Mouse (Mus musculus) left cerebral cortex, adult 2 months (tissue): ENCODE results near the gene Perm1. TPM values are rescaled to one million over a fixed set of nuclear protein-coding genes. Genes with fewer than 3 reads are reported as not detected.

Experiments used
- DNase-seq, 2 experiments: peaks; one replicate each; pipeline ENCODE4 v3.0.0; 2021 to 2022; ENCODE audit warnings: low spot score in 2 of 2, mixed read lengths in 1 of 2; ENCODE audit errors: extremely low spot score in 1 of 2
- H3K27ac ChIP-seq: fragments of 200-600 bp; 2 replicates; pipeline ENCODE4 v1.8.1; 2022
- H3K4me3 ChIP-seq: fragments of 200-600 bp; 2 replicates; pipeline ENCODE4 v1.8.1; 2022
- CTCF ChIP-seq: fragments of 200-600 bp; IDR thresholded peaks from 2 replicates; pipeline ENCODE4 v1.8.1; 2022; ENCODE audit warnings: antibody characterized with exemption, mild to moderate bottlenecking, moderate library complexity
- intact Hi-C: fragments of 180-260 bp; cut with DNase I; formaldehyde crosslinking; loops from one replicate; pipeline ENCODE4 v1.15.1; 2025
- microRNA-seq, 2 experiments: library from miRNA; unstranded; fragments of <30 nt; microRNA quantifications; one replicate each; pipeline ENCODE4 v1.2.0; 2021
- total RNA-seq, 2 experiments: library from RNA; stranded (reverse); gene quantifications; 2 replicates each; pipeline ENCODE4 v1.2.3; 2021

Perm1 gene
- total RNA-seq, 2 experiments from 2014 or later = 0.25 to 0.30 TPM

- intact Hi-C loops = no loop called here
- no peak for TF ChIP-seq CTCF
- H3K27ac ChIP-seq = no peak overlapping the region
- no peak overlapping the region for H3K4me3 ChIP-seq
- DNase-seq = no peak
These were observed 38.9 kb downstream of the Perm1 start for GRCm38 (mm10) chr4:156254361-156255077.

DNA sequence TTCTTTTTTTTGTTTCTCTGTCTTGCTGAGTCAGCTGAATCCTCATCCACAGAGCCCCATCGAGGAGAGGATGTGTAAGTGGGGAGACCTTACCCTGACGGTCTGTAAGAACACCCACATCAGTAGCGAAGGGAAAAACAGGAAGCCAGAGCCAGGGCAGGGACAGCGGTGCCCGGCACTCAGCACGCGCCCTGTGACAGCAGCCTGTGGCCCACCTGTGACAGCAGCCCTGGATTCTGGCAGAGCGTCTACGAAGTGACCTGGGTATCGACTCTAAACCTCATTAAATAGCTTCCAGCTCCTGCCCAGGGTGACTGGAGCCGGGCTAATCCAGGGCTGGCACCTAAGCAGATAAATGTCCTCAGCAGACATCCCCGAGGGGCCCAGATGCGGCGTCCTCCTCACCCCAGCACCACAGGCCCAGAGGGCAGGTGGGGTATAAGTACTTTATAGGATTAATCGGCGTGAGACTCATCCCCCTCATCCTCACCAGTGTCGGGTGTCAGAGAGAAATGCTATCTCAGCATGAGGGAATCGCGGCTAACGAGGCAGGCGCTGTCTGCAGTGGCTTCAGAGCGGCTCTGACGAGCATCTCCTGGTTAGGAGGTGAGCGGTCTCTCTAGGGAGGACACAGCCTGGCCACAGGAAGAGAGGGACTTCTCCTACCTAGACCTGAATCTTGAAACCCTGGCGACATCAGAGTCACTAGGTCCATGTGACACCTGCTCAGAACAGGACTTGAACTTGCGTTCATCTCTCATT lies 39.6 kb downstream of the Perm1 start, which contains the start of gene Samd11:
Gene Samd11, minus strand, starts transcription at position 580 of the 762 bp plus-strand sequence.
- TF ChIP-seq CTCF = no peak
- no peak for DNase-seq
- no peak within 1 kb of the TSS for H3K27ac ChIP-seq
- intact Hi-C loops = no loop called here
- no peak within 1 kb of the TSS for H3K4me3 ChIP-seq

Small RNAs within 50 kb of the gene (microRNA-seq; reads per million reads assigned to microRNA genes)
- gene Mir7658 = 3.4 to 4.5 reads per million in 2 experiments

Other genes starting within 250 kb of the Perm1 start
- 10 to 100 TPM in 1 of 2 experiments, 1 to 10 TPM in 1; 9.1 to 10.8 TPM for gene B3galt6, start 223.2 kb upstream of the Perm1 start, total RNA-seq
- gene Sdf4, start 223.0 kb upstream of the Perm1 start, total RNA-seq = 100 to 1,000 TPM; 187 to 193 TPM
- gene Tnfrsf4, start 202.0 kb upstream of the Perm1 start, total RNA-seq = 1 to 10 TPM; 1.7 to 2.4 TPM
- gene Tnfrsf18, start 189.7 kb upstream of the Perm1 start, total RNA-seq = not detected
- gene Ttll10, start 156.5 kb upstream of the Perm1 start, total RNA-seq = under 1 TPM in 1 of 2 experiments, not detected in 1; 0.79 TPM
- 10 to 100 TPM; 30.7 to 34.7 TPM for gene 9430015G10Rik, start 105.9 kb upstream of the Perm1 start, total RNA-seq
- gene Rnf223, start 85.4 kb upstream of the Perm1 start, total RNA-seq = 1 to 10 TPM in 1 of 2 experiments, under 1 TPM in 1; 0.95 to 1.3 TPM
- gene Agrn, start 18.4 kb upstream of the Perm1 start, total RNA-seq = 100 to 1,000 TPM; 142 to 147 TPM
- gene Isg15, start 15.1 kb upstream of the Perm1 start, total RNA-seq = 1 to 10 TPM; 1.1 to 1.5 TPM
- gene AW011738, start 12.6 kb upstream of the Perm1 start, total RNA-seq = 1 to 10 TPM; 6.4 to 6.6 TPM
- 10 to 100 TPM; 39.6 to 39.8 TPM for gene Plekhn1, start 19.0 kb downstream of the Perm1 start, total RNA-seq
- 10 to 100 TPM; 73.5 to 76.6 TPM for gene Noc2l, start 20.1 kb downstream of the Perm1 start, total RNA-seq
- gene Samd11, start 39.8 kb downstream of the Perm1 start, total RNA-seq = 1 to 10 TPM; 5.3 to 6.3 TPM
- not detected for gene Vmn2r-ps159, start 115.2 kb downstream of the Perm1 start, total RNA-seq